Mouse (Mus musculus) lung, postnatal 0 days (tissue): ENCODE measurements around the gene Prpsap2.

ENCODE experiments used
- CTCF ChIP-seq: IDR thresholded peaks from 2 replicates; pipeline ENCODE4 v1.5.1; 2016; ENCODE audit warnings: antibody characterized with exemption, mild to moderate bottlenecking
- EP300 ChIP-seq: IDR thresholded peaks from 2 replicates; pipeline ENCODE4 v1.6.1; 2016; ENCODE audit warnings: antibody characterized with exemption, mild to moderate bottlenecking, control low read depth

DNA sequence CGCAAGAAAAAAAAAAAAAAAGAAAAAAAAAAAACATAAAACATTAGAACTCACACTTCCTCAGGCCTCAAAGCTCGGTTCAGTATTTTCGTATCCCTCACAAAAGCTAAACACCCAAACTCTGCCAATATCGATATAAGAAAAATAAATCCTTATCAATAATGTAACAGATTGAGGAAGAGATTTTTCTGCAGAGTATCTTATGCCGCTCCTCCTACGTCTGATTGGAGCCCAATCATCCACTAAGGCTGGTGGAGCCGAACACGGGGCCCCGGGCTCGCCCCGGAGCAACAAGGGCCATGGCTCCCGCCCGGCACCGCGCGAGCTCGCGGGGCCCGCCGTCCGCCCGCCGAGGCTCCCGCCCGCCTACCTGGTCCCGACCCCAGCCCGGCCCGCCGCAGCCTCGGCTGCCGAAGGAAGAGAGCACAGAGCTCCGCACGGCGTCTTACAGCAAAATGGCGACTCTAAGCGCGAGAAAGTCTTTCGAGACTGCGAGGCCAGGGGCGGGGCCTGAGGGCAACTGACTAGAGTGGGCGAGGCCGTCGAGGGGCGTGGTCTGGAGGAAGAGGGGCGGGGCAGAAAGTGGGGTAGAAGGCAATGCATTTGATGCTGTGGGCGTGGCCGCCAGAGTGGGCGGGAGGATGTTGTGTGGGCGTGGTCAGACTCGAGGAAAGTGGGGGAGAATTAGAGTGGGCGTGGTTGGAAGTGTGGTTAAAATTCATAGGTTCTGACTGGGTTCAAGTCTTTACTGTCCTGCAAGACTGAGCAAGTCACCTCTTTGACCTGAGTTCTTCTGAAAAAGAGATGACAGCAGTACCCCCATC lies at the start of gene Prpsap2:
- TF ChIP-seq CTCF = no peak
- TF ChIP-seq EP300 = no peak
